Mouse (Mus musculus): Measurements from ENCODE around the gene Mcm2. TPM values are rescaled to one million over a fixed set of nuclear protein-coding genes. Genes with fewer than 3 reads are reported as not detected.

Gene Mcm2
- polyA plus RNA-seq, 1 experiment = 42.1 TPM

DNA sequence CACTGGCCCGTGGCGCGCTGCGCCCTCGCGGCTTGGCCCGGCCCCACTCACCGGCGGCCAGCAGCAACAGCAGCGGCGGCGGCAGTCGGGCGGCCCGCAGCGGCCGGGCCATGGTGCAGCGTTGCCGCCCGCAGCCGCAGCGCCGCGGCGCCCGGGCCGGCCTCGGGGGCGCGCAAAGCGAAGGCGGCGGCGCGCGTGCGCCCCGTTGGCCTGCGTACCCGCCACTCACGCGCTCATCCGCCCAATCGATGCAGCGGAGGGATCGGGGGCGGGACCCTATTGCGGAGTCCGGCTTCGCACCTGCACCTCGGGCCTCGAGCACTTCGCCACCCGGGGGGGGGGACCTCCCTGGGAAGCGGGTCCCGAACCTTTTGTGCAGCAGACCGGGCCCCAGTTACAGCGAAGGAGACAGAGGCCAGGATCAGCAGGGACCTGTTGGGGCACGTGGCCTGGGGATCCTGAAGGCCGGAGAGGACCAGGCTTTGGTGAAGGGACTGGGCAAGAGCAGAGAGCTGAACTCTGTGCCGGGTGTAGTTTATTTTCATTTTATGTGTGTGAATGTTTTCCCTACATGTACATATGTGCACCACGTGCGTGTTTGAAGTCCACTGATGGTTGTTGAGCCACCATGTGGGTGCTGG lies 23.6 kb downstream of the Mcm2 start, which contains the start of gene Podxl2:
Gene Podxl2 (minus strand): TSS at position 177 of the 641 bp plus-strand sequence.
- peak within 1 kb of the TSS; percentile 6 for H3K4me2 ChIP-seq (ENCODE audit: low read depth)
- H3ac ChIP-seq (ENCODE audit: control insufficient read depth, insufficient read length) = no peak within 1 kb of the TSS
- H3K27me3 ChIP-seq (ENCODE audit: control insufficient read depth, insufficient read depth, insufficient read length) = peaks cover 18% of the 10 kb centered on the region
- no peak within 1 kb of the TSS for H3K4me3 ChIP-seq
- no peaks in the 10 kb centered on the region for H3K79me2 ChIP-seq (ENCODE audit: control insufficient read depth, insufficient read depth)
- TF ChIP-seq TCF3 (IDR thresholded peaks at IDR 0.05; ENCODE audit: insufficient read length, low read depth) = no peak
- TF ChIP-seq SRF (IDR thresholded peaks at IDR 0.05; ENCODE audit: control insufficient read depth, insufficient read length, low read depth) = no peak
- no peak for TF ChIP-seq MYOG (IDR thresholded peaks at IDR 0.05; ENCODE audit: control insufficient read depth in 1 of 3, insufficient read depth in 1 of 3, insufficient read length in 2 of 3, low read depth in 2 of 3)
- no peak for TF ChIP-seq MYOD1 (IDR thresholded peaks at IDR 0.05; ENCODE audit: control insufficient read depth in 1 of 3, insufficient read length in 2 of 3, low read depth in 2 of 3)
- TF ChIP-seq USF1 (IDR thresholded peaks at IDR 0.05; ENCODE audit: low read depth) = no peak
- TF ChIP-seq POLR2AphosphoS2 (IDR thresholded peaks at IDR 0.05; ENCODE audit: insufficient read length, low read depth) = no peak
- no peak for TF ChIP-seq TCF12 (IDR thresholded peaks at IDR 0.05; ENCODE audit: insufficient read depth, poor library complexity, severe bottlenecking)
- TF ChIP-seq E2F4 (IDR thresholded peaks at IDR 0.05; ENCODE audit: insufficient read depth) = no peak
- no peak for TF ChIP-seq POLR2A (IDR thresholded peaks at IDR 0.05; ENCODE audit: insufficient read length, low read depth)
- no peak for TF ChIP-seq MAX (IDR thresholded peaks at IDR 0.05; ENCODE audit: low read depth)
- TF ChIP-seq CEBPB (IDR thresholded peaks at IDR 0.05; ENCODE audit: insufficient read depth, poor library complexity, severe bottlenecking) = no peak
- TF ChIP-seq REST (IDR thresholded peaks at IDR 0.05; ENCODE audit: insufficient read depth, insufficient read length) = no peak
- H3K36me3 ChIP-seq (ENCODE audit: control insufficient read depth, insufficient read depth) = no peaks in the 10 kb centered on the region

DNA sequence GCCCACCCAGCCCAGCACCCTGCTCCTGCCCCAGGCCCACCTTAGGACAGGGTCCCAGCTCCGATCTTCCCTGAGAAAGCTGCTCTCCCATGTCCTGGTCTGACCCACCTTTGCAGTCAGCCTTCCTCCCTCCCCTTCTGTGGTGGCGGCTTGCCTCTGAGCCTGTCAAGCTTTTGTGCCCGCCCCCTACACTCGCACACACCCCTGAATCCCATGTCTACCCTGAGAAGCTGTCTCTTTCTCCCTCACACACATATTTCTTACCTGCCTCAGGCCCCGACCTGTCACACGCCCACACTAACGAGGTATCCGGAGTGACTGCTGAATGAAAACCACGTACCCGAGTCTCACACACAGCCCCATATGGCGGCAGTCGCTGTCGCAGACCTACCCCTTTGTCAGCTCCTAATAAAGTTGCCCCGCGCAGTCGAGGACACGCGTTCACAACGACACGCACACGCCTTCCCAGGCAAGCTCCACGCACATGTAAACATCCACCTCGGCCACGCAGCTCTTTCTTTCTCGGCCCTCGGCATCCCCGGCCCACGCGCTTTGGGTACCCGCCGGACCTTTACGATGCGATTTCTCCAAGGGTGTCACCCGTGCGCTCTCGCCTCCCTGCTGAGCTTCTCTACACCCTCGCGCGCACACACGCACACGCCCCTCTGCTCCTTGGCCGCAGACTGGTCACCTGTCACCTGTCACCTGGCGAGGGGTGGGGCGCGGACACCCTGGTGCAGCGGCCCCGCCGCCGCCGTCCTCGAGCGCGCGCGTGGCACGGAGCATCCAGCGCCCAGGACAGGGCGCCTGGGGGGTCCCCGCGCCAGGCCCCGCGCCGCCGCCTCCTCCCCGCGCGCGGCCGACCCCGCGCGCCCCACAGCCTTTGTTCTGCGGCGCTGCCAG lies 24.4 kb downstream of the Mcm2 start:
- Histone ChIP-seq H3K4me3 (no peak overlapping the region), H3K79me2 (ENCODE audit: control insufficient read depth, insufficient read depth) (no peaks in the 10 kb centered on the region), H3K4me2 (ENCODE audit: low read depth) (peak overlapping the region; percentile 6), H3ac (ENCODE audit: control insufficient read depth, insufficient read length) (no peak overlapping the region), H3K27me3 (ENCODE audit: control insufficient read depth, insufficient read depth, insufficient read length) (peaks cover 18% of the 10 kb centered on the region), H3K36me3 (ENCODE audit: control insufficient read depth, insufficient read depth) (no peaks in the 10 kb centered on the region)
- TF ChIP-seq MYOD1 (IDR thresholded peaks at IDR 0.05; ENCODE audit: control insufficient read depth in 1 of 3, insufficient read length in 2 of 3, low read depth in 2 of 3) = no peak
- TF ChIP-seq MAX (IDR thresholded peaks at IDR 0.05; ENCODE audit: low read depth) = no peak
- TF ChIP-seq REST (IDR thresholded peaks at IDR 0.05; ENCODE audit: insufficient read depth, insufficient read length) = no peak
- no peak for TF ChIP-seq CEBPB (IDR thresholded peaks at IDR 0.05; ENCODE audit: insufficient read depth, poor library complexity, severe bottlenecking)
- TF ChIP-seq POLR2A (IDR thresholded peaks at IDR 0.05; ENCODE audit: insufficient read length, low read depth) = no peak
- TF ChIP-seq TCF12 (IDR thresholded peaks at IDR 0.05; ENCODE audit: insufficient read depth, poor library complexity, severe bottlenecking) = no peak
- TF ChIP-seq USF1 (IDR thresholded peaks at IDR 0.05; ENCODE audit: low read depth) = no peak
- TF ChIP-seq POLR2AphosphoS2 (IDR thresholded peaks at IDR 0.05; ENCODE audit: insufficient read length, low read depth) = no peak
- TF ChIP-seq E2F4 (IDR thresholded peaks at IDR 0.05; ENCODE audit: insufficient read depth) = no peak
- TF ChIP-seq SRF (IDR thresholded peaks at IDR 0.05; ENCODE audit: control insufficient read depth, insufficient read length, low read depth) = no peak
- no peak for TF ChIP-seq MYOG (IDR thresholded peaks at IDR 0.05; ENCODE audit: control insufficient read depth in 1 of 3, insufficient read depth in 1 of 3, insufficient read length in 2 of 3, low read depth in 2 of 3)
- TF ChIP-seq TCF3 (IDR thresholded peaks at IDR 0.05; ENCODE audit: insufficient read length, low read depth) = no peak

DNA sequence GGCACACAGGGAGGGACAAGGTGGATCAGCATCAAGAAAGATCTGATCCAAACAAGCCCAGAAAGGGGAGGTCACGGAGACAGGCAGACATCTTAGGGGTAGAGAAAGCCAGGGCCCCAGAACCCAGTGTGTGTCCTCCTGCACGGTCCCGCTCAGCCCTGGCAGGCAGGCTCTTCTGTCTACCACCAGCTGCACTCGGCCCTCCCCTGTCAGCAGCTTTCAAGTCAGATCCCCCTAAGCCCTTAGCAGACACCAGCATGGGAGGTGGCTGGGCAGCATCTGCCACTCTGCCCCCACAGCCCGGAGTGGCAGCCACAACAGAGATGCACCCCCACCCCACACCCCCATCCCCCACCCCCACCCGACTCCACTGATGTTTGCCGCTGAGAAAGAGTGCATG lies 25.8 kb downstream of the Mcm2 start:
- no peaks in the 10 kb centered on the region for H3K79me2 ChIP-seq (ENCODE audit: control insufficient read depth, insufficient read depth)
- H3K36me3 ChIP-seq (ENCODE audit: control insufficient read depth, insufficient read depth) = no peaks in the 10 kb centered on the region
- no peak overlapping the region for H3K4me2 ChIP-seq (ENCODE audit: low read depth)
- H3ac ChIP-seq (ENCODE audit: control insufficient read depth, insufficient read length) = no peak overlapping the region
- no peak for TF ChIP-seq USF1 (IDR thresholded peaks at IDR 0.05; ENCODE audit: low read depth)
- TF ChIP-seq MAX (IDR thresholded peaks at IDR 0.05; ENCODE audit: low read depth) = no peak
- TF ChIP-seq TCF12 (IDR thresholded peaks at IDR 0.05; ENCODE audit: insufficient read depth, poor library complexity, severe bottlenecking) = no peak
- TF ChIP-seq TCF3 (IDR thresholded peaks at IDR 0.05; ENCODE audit: insufficient read length, low read depth) = no peak
- no peak for TF ChIP-seq POLR2A (IDR thresholded peaks at IDR 0.05; ENCODE audit: insufficient read length, low read depth)
- no peak for TF ChIP-seq MYOD1 (IDR thresholded peaks at IDR 0.05; ENCODE audit: control insufficient read depth in 1 of 3, insufficient read length in 2 of 3, low read depth in 2 of 3)
- no peak for TF ChIP-seq REST (IDR thresholded peaks at IDR 0.05; ENCODE audit: insufficient read depth, insufficient read length)
- no peak for TF ChIP-seq E2F4 (IDR thresholded peaks at IDR 0.05; ENCODE audit: insufficient read depth)
- TF ChIP-seq SRF (IDR thresholded peaks at IDR 0.05; ENCODE audit: control insufficient read depth, insufficient read length, low read depth) = no peak
- TF ChIP-seq CEBPB (IDR thresholded peaks at IDR 0.05; ENCODE audit: insufficient read depth, poor library complexity, severe bottlenecking) = no peak
- TF ChIP-seq POLR2AphosphoS2 (IDR thresholded peaks at IDR 0.05; ENCODE audit: insufficient read length, low read depth) = no peak
- TF ChIP-seq MYOG (IDR thresholded peaks at IDR 0.05; ENCODE audit: control insufficient read depth in 1 of 3, insufficient read depth in 1 of 3, insufficient read length in 2 of 3, low read depth in 2 of 3) = no peak
- no peak overlapping the region for H3K4me3 ChIP-seq
- H3K27me3 ChIP-seq (ENCODE audit: control insufficient read depth, insufficient read depth, insufficient read length) = peaks cover 18% of the 10 kb centered on the region

DNA sequence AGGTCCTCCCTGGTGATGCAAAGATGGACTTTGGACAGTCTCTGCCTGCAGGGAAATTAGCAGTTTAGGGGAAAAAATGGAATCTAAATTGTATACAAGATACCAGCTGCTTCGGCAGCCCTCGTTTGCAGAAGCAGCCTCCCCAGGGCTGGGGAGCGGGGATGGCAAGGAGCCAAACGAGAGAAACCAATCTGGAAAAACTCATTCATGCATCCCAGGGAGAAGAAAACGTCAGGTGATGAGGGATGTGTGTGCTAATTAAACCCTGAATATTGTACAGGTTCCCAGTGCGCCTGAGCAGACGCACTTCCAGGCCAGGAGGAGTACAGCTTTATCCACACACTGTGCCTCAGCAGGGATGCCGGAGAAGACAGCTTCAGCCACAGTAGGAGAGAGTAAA lies 27.0 kb downstream of the Mcm2 start:
- no peak overlapping the region for H3ac ChIP-seq (ENCODE audit: control insufficient read depth, insufficient read length)
- TF ChIP-seq MYOG (IDR thresholded peaks at IDR 0.05; ENCODE audit: control insufficient read depth in 1 of 3, insufficient read depth in 1 of 3, insufficient read length in 2 of 3, low read depth in 2 of 3) = no peak
- TF ChIP-seq TCF12 (IDR thresholded peaks at IDR 0.05; ENCODE audit: insufficient read depth, poor library complexity, severe bottlenecking) = no peak
- TF ChIP-seq REST (IDR thresholded peaks at IDR 0.05; ENCODE audit: insufficient read depth, insufficient read length) = no peak
- no peak for TF ChIP-seq CEBPB (IDR thresholded peaks at IDR 0.05; ENCODE audit: insufficient read depth, poor library complexity, severe bottlenecking)
- no peak for TF ChIP-seq SRF (IDR thresholded peaks at IDR 0.05; ENCODE audit: control insufficient read depth, insufficient read length, low read depth)
- TF ChIP-seq POLR2AphosphoS2 (IDR thresholded peaks at IDR 0.05; ENCODE audit: insufficient read length, low read depth) = no peak
- no peak for TF ChIP-seq E2F4 (IDR thresholded peaks at IDR 0.05; ENCODE audit: insufficient read depth)
- TF ChIP-seq MYOD1 (IDR thresholded peaks at IDR 0.05; ENCODE audit: control insufficient read depth in 1 of 3, insufficient read length in 2 of 3, low read depth in 2 of 3) = no peak
- no peak for TF ChIP-seq USF1 (IDR thresholded peaks at IDR 0.05; ENCODE audit: low read depth)
- no peak for TF ChIP-seq POLR2A (IDR thresholded peaks at IDR 0.05; ENCODE audit: insufficient read length, low read depth)
- TF ChIP-seq MAX (IDR thresholded peaks at IDR 0.05; ENCODE audit: low read depth) = no peak
- TF ChIP-seq TCF3 (IDR thresholded peaks at IDR 0.05; ENCODE audit: insufficient read length, low read depth) = no peak
- no peak overlapping the region for H3K4me2 ChIP-seq (ENCODE audit: low read depth)
- H3K36me3 ChIP-seq (ENCODE audit: control insufficient read depth, insufficient read depth) = no peaks in the 10 kb centered on the region
- H3K79me2 ChIP-seq (ENCODE audit: control insufficient read depth, insufficient read depth) = no peaks in the 10 kb centered on the region
- H3K4me3 ChIP-seq = no peak overlapping the region
- H3K27me3 ChIP-seq (ENCODE audit: control insufficient read depth, insufficient read depth, insufficient read length) = peaks cover 18% of the 10 kb centered on the region
